ENCODE assay signal across 8 mouse cellular contexts in the genomic region with DNA sequence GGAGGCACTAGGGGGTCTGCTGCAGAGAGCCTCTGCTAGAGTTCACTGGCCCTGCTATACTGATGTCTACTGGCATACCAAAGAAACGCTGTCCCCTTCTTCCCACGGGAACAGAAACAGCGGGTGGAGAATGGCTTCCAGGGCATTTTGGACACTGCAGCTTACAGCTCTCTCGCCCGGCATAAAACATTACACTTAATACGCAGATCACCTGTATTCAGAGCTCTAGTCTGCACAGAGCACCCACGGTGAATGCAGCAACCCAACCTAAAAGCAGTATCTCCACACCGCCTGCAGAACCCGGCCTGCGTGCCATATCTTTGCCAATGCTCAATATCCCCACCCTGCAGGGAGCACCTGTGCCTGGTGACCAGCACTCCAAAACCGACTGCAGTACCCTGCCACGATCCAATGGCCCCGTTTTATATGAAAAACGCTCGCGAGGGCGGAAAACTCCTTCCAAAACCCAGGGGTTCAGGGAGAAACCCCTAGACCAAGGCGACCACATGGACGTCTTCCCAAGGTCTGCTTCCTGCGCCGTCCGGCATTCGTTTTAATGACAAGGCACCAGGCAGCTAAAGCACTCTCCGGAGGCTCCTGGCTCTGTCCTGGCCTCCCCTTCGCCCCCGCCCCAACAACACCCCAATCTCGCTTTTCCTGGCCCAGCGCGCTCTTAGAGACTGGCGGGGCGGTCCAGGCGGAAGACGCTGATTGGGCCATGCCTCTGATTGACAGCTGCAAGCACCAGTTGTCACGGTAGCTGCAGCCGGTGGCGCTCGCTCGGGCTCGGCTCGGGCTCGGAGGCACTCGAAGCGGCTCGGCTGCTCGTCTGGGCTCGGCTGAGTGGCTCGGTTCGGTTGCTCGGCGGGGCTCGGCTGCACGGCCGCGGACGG. TPM values are rescaled to one million over a fixed set of nuclear protein-coding genes. Genes with fewer than 3 reads are reported as not detected.
DNase-seq lines count a peak whose midpoint lies in the region; TF ChIP-seq lines count a peak whose summit lies in the region.

A gene (plus strand): TSS at position 846 of the 893 bp plus-strand sequence.

- no peak for TF ChIP-seq CTCF in lung, adult 2 months (IDR thresholded peaks at IDR 0.05; ENCODE audit: insufficient read depth, low read length)

- H3K9me3 ChIP-seq in hindbrain, embryonic 10.5 days = no peaks in the 10 kb centered on the region

- peaks cover 22% of the 10 kb centered on the region for H3K36me3 ChIP-seq in hindbrain, embryonic 10.5 days

- peaks cover 56% of the 10 kb centered on the region for H3K27me3 ChIP-seq in hindbrain, embryonic 10.5 days (ENCODE audit: insufficient read depth, poor library complexity, severe bottlenecking)

- peak within 1 kb of the TSS; percentile 100 for H3K27ac ChIP-seq in hindbrain, embryonic 10.5 days

- peak; percentile 95 for DNase-seq in MN1 (ENCODE audit: low spot score)
- DNase-seq in cerebellum, adult 9-11 months = peak; percentile 99
- DNase-seq in frontal cortex, postnatal 10 days (ENCODE audit: low spot score in 2 of 2) = peak; percentile 96 to 98
- DNase-seq in hindbrain, embryonic 10.5 days (ENCODE audit: low spot score) = peak; percentile 95
- peak; percentile 96 to 97 for DNase-seq in layer of hippocampus, adult 8-10 months (ENCODE audit: low spot score in 2 of 2)
- DNase-seq in lung, adult 2 months = peak; percentile 93
- peak; percentile 90 for DNase-seq in ovary, adult 18-20 months (ENCODE audit: low spot score)
- peak; percentile 82 to 83 for DNase-seq in thymus, adult 18-20 months

- H3K4me3 ChIP-seq in hindbrain, embryonic 10.5 days = peak within 1 kb of the TSS; percentile 89
- H3K4me3 ChIP-seq in lung, adult 2 months (replicated peaks; ENCODE audit: extremely low read depth, low read depth, low read length) = peak within 1 kb of the TSS; percentile 47

- no peak for TF ChIP-seq POLR2A in lung, adult 2 months (IDR thresholded peaks at IDR 0.05; ENCODE audit: borderline replicate concordance, extremely low read depth, low read depth, low read length)

- peaks cover 63% of the 10 kb centered on the region for H3K4me1 ChIP-seq in hindbrain, embryonic 10.5 days (replicated peaks)
- H3K4me1 ChIP-seq in lung, adult 2 months (ENCODE audit: control insufficient read depth, insufficient read depth, low read length) = no peaks in the 10 kb centered on the region

- WGBS in hindbrain, embryonic 10.5 days = 2% methylated on average over 52 of the region's 55 CpGs
- WGBS in lung, adult 2 months = 2% methylated on average over 55 of the region's 55 CpGs

RNA-seq across cellular contexts. Expression of the gene that starts here (rescaled TPM):
- polyA plus RNA-seq in hindbrain, embryonic 10.5 days (2016; fragmentation: Nextera tagmentation; extraction: Ambion mirVana) = 8.7 and 14.1 TPM in 2 replicates
- 100 to 1,000 TPM; 158 to 183 (median 169) TPM for total RNA-seq in layer of hippocampus, adult 8-10 months (2022)
- polyA plus RNA-seq in lung, adult 2 months (2012; rRNA removed) = 0.31 and 0.41 TPM in 2 replicates

Comparison
In these comparisons a context has a peak if more than half of its experiments do, and no peak if none do; other contexts are left out.
1. Peak in every context shown above with its lines: DNase-seq, H3K4me3 ChIP-seq and H3K27ac ChIP-seq.
2. Peak in DNase-seq and H3K4me3 ChIP-seq in lung, adult 2 months; RNA of the gene not detected or under 1 TPM.